Mouse (Mus musculus): ENCODE results near the gene Hist1h2be. TPM values are rescaled to one million over a fixed set of nuclear protein-coding genes. Genes with fewer than 3 reads are reported as not detected.
"Not testable (repeated sequence)": the region's sequence is repeated elsewhere in the genome, so short reads cannot be mapped to it uniquely, and the experiment has no call there.

Gene Hist1h2be
- polyA plus RNA-seq, 1 experiment from 2014 or later = 1.3 TPM

DNA sequence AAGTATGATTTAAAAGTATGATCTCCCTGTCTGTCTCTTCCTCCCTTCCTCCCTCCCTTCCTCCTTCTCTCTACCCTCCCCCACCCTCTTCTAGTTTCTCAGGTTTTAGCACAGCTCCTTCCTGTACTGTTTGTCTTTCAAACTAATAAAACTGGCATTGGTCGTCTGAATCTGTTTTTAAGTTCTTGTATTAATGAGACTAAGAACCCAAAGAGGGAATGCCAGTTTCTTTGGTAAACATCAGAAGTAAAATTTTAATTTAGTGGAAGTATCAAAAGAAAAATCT is 34.0 kb downstream of the Hist1h2be start:
- Histone ChIP-seq H3K9me3 (no peaks in the 10 kb centered on the region), H3K36me3 (no peaks in the 10 kb centered on the region), H3K4me2 (peak overlapping the region; percentile 80), H3K9ac (peak overlapping the region; percentile 84), H3K27ac (replicated peaks) (peak overlapping the region; percentile 94), H3K27me3 (replicated peaks) (no peaks in the 10 kb centered on the region), H3K4me3 (peak overlapping the region; percentile 52), H3K4me1 (peaks cover 33% of the 10 kb centered on the region)
- ATAC-seq (ENCODE audit: extremely low read depth, insufficient number of reproducible peaks, low FRiP score, low TSS enrichment) = no peak
- WGBS = 5% methylated on average over 1 of the region's 1 CpGs

DNA sequence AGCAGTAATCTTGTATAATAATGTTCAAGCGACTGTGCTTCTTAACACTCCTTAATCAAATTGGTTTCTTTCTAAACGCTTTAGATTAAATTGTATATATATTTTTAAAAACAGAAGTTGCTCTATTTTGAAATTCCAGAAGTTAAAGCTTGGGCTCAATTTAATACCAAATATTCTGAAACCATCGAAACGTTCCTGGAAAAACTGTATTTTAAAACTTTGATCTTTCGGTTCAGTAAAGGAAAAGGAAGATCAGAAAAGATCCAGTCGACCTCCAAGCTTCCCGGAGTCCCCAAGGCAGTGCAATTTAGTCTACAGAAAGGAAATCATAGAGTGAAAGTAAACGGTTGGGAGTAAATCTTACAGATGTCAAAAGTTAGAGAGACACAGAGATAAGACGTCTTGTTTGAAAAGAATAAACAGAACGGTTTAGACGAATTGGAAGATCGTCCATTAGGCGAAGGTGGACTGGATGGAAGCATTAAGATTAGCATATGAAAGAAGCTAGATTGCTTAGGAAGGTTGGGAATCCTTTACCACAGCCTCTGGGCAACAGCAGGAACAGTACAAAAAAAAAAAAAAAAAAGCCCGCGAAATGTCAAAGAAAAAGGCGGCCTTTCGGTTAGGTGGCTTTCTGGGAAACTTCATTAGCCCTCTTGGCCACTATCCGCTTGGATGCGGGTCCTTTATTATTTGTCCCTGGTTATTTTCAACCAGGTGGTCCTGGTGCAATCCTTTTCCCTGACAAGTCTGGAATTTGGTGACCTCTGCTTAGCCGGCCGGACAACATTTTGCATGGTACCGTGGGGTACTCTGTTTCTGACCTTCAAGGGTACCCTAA is 34.6 kb downstream of the Hist1h2be start:
- 2% methylated on average over 22 of the region's 22 CpGs for WGBS
- Histone ChIP-seq H3K27me3 (replicated peaks) (no peaks in the 10 kb centered on the region), H3K36me3 (no peaks in the 10 kb centered on the region), H3K4me2 (peak overlapping the region; percentile 80), H3K4me1 (peaks cover 37% of the 10 kb centered on the region), H3K9ac (peak overlapping the region; percentile 84), H3K9me3 (no peaks in the 10 kb centered on the region), H3K4me3 (peak overlapping the region; percentile 52), H3K27ac (replicated peaks) (peak overlapping the region; percentile 95)
- ATAC-seq (ENCODE audit: extremely low read depth, insufficient number of reproducible peaks, low FRiP score, low TSS enrichment) = no peak

DNA sequence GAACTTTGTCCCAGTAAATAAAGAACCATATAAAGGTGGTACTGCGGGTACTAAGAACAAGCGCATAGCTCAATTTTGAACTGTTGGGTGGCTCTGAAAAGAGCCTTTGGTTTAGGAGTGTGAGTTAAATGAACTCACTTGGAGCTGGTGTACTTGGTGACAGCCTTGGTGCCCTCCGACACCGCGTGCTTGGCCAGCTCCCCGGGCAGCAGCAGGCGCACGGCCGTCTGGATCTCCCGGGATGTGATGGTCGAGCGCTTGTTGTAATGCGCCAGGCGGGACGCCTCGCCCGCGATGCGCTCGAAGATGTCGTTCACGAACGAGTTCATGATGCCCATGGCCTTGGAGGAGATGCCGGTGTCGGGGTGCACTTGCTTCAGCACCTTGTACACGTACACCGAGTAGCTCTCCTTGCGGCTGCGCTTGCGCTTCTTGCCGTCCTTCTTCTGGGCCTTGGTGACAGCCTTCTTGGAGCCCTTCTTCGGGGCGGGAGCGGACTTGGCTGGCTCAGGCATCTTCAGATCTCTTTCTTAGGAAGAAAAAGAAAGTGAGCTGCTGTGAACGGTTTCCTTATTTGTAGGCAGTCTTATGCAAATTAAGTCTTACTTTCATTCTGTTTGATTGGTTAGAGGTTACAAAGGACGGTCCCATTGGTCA is 35.4 kb downstream of the Hist1h2be start:
- not testable (repeated sequence) for H3K9me3 ChIP-seq; H3K36me3 ChIP-seq; H3K27me3 ChIP-seq (replicated peaks)
- Histone ChIP-seq H3K9ac (peak overlapping the region; percentile 90), H3K27ac (replicated peaks) (peak overlapping the region; percentile 95), H3K4me3 (peak overlapping the region; percentile 52), H3K4me2 (peak overlapping the region; percentile 80), H3K4me1 (peaks cover 42% of the 10 kb centered on the region)
- peak; percentile 79 for ATAC-seq (ENCODE audit: extremely low read depth, insufficient number of reproducible peaks, low FRiP score, low TSS enrichment)
- WGBS = 0% methylated on average over 27 of the region's 36 CpGs

DNA sequence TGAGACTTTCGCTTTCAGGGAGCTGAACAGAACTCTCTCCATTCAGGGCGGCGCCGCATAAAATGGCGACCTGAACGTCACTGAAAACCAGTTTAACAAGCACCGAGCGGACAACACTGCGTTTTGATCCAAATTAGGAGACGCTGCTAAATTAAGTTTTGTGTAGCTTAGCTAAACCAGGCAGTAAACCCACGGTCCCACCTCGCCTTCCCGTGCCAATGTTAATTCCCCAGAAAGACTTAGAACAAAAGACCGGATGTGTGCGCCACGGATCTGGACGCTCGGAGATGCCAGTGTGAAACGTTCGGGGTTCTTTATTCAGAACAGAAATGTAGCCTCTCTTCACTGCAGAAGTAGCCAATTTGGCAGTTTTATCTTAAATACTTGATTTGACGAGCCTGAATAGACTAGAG is 35.9 kb downstream of the Hist1h2be start:
- Histone ChIP-seq H3K9ac (peak overlapping the region; percentile 90), H3K4me3 (peak overlapping the region; percentile 52), H3K4me1 (peaks cover 42% of the 10 kb centered on the region), H3K9me3 (no peaks in the 10 kb centered on the region), H3K27me3 (replicated peaks) (no peaks in the 10 kb centered on the region), H3K36me3 (no peaks in the 10 kb centered on the region), H3K4me2 (peak overlapping the region; percentile 80), H3K27ac (replicated peaks) (peak overlapping the region; percentile 95)
- ATAC-seq (ENCODE audit: extremely low read depth, insufficient number of reproducible peaks, low FRiP score, low TSS enrichment) = no peak
- under 1% methylated on average over 21 of the region's 21 CpGs for WGBS

DNA sequence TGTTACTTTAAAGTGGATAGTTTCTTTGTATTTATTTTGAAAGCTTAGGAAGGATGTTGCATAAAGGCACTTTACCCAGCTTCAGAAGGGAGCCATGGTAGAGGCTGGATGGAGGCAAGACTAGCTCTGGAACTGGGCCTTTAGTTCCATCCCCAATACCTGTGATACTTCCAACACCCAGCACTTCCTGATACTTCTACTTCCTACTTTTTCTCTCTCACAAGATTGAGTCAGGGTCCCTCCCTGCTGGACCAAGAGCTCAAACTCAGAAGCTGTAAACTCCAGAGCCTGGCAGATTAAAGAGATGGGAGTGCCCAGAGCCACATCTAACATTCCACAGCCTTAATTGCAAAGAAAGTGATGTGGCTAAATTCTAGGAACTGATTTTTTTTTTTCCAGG is 36.6 kb downstream of the Hist1h2be start:
- peak overlapping the region; percentile 90 for H3K9ac ChIP-seq
- no peaks in the 10 kb centered on the region for H3K9me3 ChIP-seq
- no peaks in the 10 kb centered on the region for H3K36me3 ChIP-seq
- H3K27ac ChIP-seq (replicated peaks) = peak overlapping the region; percentile 95
- H3K27me3 ChIP-seq (replicated peaks) = no peaks in the 10 kb centered on the region
- no peak for ATAC-seq (ENCODE audit: extremely low read depth, insufficient number of reproducible peaks, low FRiP score, low TSS enrichment)
- peak overlapping the region; percentile 52 for H3K4me3 ChIP-seq
- H3K4me1 ChIP-seq = peaks cover 42% of the 10 kb centered on the region
- H3K4me2 ChIP-seq = peak overlapping the region; percentile 80

DNA sequence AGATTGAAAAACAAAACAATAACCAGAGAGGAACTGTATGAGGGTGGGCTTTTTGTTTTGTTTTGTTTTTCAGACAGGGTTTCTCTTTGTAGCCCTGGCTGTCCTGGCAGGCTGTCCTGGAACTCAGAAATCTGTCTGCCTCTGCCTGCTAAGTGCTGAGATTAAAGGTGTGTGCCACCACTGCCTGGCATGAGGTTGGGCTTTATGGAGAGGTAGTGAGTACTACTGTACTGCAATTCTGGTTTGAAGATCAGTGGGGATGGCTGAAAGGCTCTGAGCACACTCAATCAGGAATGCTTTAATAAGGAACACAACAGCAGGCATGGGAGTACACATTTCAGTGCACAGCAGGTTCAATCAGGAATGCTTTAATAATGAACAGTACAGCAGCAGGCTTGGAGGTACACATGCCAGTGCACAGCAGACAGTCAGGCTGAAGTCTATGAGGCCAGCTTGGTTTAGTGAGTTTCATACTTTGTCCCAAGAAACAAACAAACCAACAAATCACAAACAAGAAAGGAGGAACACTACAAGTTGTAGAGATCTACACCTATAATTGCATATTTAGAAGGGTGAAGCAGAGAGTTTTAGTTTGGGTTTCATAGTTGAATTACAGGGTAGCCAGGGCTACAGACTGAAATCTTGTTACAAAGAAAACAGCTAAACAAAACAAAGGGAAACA is 37.4 kb downstream of the Hist1h2be start:
- Histone ChIP-seq H3K27ac (replicated peaks) (peak overlapping the region; percentile 86), H3K9ac (no peak overlapping the region), H3K4me2 (peak overlapping the region; percentile 94; the same call in 1 of the 2 replicates), H3K27me3 (replicated peaks) (no peaks in the 10 kb centered on the region), H3K9me3 (no peaks in the 10 kb centered on the region), H3K36me3 (no peaks in the 10 kb centered on the region), H3K4me1 (peaks cover 42% of the 10 kb centered on the region), H3K4me3 (no peak overlapping the region)
- no peak for ATAC-seq (ENCODE audit: extremely low read depth, insufficient number of reproducible peaks, low FRiP score, low TSS enrichment)

DNA sequence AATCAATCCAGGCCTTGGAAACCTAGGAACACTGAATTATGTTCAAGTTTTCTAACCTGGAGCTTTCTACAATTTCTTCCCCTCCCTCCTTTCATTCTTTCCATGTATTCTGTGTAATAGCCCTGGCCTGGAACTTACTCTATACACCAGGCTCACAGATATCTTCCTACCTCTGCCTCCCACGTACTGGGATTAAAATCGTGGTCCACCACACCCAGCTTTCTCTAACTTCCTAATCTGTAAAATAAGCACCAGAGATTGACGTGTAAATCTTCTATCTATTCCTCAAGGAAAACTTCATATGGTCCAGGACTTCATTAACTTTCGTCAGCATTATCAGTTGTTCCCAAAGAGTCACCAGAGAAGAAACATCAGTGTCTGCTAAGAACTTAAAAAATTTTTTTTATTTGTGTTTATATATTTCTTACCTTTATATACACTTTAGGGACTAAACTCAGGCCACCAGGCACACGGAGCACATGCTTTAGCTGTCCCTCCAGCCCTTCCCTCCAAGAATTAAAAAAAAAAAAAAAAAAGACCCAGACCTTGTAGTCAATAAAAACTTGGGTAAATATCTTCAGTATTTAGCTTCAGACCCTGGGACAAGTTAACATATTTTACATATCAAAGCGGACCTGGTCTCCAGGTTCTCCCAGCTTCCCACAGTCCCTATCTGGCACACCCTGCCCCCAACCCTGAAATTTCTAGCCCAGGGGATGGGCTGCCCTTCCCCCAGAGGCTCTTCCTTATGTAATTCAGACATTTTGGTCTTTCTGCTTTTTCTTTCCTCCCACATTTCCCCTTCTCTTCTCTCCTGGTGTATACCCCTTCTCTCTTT is 38.5 kb downstream of the Hist1h2be start:
- no peak for ATAC-seq (ENCODE audit: extremely low read depth, insufficient number of reproducible peaks, low FRiP score, low TSS enrichment)
- Histone ChIP-seq H3K9ac (peak overlapping the region; percentile 89), H3K4me2 (peak overlapping the region; percentile 94), H3K4me1 (peaks cover 42% of the 10 kb centered on the region), H3K9me3 (no peaks in the 10 kb centered on the region), H3K27me3 (replicated peaks) (no peaks in the 10 kb centered on the region), H3K27ac (replicated peaks) (peak overlapping the region; percentile 86), H3K36me3 (no peaks in the 10 kb centered on the region), H3K4me3 (peak overlapping the region; percentile 62)
- WGBS = 15% methylated on average over 6 of the region's 6 CpGs

DNA sequence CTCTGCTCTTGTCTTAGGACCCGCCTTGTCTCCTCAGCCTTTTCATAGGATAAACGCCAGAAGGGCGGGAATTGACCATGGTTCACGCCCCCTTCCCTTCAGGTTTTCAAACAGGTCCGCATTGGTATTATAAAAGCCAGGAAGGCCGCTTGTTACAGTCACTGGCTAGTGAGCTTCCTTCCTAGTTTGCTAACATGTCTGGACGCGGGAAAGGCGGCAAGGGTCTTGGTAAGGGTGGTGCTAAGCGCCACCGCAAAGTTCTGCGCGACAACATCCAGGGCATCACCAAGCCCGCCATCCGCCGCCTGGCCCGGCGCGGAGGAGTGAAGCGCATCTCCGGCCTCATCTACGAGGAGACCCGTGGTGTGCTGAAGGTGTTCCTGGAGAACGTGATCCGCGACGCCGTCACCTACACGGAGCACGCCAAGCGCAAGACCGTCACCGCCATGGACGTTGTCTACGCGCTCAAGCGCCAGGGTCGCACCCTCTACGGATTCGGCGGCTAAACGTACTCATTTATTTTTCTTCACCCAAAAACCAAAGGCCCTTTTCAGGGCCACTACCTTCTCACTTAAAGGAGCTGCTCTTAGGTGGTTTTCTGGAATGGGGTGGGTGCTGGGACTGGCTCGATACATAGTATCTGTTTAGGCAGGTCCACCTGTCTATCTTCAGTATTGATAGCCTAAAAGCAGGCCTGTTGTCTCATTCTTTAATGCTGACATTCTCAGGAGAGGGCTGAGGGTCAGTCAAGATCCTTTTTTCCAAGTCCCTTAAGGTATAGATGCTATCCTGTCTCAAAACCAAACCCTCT is 39.3 kb downstream of the Hist1h2be start, which contains the start of gene Hist1h4d:
Gene Hist1h4d, plus strand, starts transcription at position 191 of the 811 bp plus-strand sequence.
- Histone ChIP-seq H3K9me3 (no peaks in the 10 kb centered on the region), H3K36me3 (no peaks in the 10 kb centered on the region), H3K27ac (replicated peaks) (peak within 1 kb of the TSS; percentile 86), H3K4me1 (peaks cover 44% of the 10 kb centered on the region), H3K27me3 (replicated peaks) (no peaks in the 10 kb centered on the region), H3K4me2 (peak within 1 kb of the TSS; percentile 94), H3K9ac (peak within 1 kb of the TSS; percentile 89), H3K4me3 (peak within 1 kb of the TSS; percentile 62)
- WGBS = under 1% methylated on average over 43 of the region's 43 CpGs
- peak; percentile 75; the same call in 1 of the 2 replicates for ATAC-seq (ENCODE audit: extremely low read depth, insufficient number of reproducible peaks, low FRiP score, low TSS enrichment)

DNA sequence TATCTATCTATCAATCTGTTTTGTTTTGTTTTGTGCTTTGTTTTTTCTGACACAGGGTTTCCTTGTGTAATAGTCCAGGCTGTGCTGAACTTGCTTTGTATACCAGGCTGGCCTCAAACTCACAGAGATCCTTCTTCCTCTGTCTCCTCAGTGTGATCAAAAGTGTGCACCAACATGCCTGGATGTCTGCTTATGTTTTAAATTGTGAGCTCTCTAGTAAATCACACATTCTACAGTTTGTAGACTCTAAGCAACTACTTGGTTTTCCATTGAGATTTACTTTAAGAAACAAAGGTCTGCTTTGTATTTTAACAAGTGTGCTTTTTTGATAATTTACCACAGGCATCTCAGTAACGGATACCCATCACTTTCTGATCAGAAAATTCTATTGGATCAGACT is 43.1 kb downstream of the Hist1h2be start:
- Histone ChIP-seq H3K4me1 (peaks cover 42% of the 10 kb centered on the region), H3K27ac (replicated peaks) (no peak overlapping the region), H3K9ac (no peak overlapping the region), H3K4me3 (no peak overlapping the region), H3K9me3 (no peaks in the 10 kb centered on the region), H3K27me3 (replicated peaks) (no peaks in the 10 kb centered on the region), H3K36me3 (no peaks in the 10 kb centered on the region), H3K4me2 (no peak overlapping the region)
- ATAC-seq (ENCODE audit: extremely low read depth, insufficient number of reproducible peaks, low FRiP score, low TSS enrichment) = no peak
- 98% methylated on average over 1 of the region's 1 CpGs for WGBS

DNA sequence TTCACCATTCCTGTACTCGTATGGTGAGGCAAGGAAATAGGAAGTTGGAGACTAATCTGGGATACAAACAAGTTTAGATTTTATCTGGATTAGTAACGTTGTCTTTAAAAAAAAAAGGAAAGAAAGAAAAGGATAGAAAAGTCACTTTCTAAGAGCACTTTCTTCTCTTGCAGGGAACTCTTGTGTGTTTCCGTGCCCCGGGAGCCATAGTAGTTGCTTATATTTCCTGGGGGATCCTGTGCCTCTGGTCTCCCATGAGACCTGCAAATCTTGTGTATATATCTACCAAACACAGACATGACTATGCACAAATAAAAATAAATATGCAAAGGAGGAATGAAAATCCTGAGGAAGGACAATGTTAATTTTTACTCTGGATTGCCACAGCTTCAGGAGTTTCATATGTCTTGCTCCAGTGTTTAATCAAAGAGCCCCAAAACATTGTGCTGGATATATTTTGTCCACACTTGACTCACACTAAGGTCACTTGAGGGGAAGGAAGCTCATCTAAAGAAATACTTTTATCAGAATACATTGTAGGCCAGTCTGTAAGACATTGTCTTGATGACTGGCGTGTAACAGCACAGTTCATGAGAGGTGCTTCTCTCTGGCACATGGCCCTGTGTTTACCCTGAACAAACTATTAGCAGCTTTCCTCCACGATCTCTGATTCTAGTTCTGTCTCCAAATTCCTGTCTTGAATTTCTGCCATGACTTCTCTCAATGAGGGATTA is 43.9 kb downstream of the Hist1h2be start:
- H3K27ac ChIP-seq (replicated peaks) = peak overlapping the region; percentile 73
- peak overlapping the region; percentile 57 for H3K4me3 ChIP-seq
- H3K9ac ChIP-seq = peak overlapping the region; percentile 87
- H3K9me3 ChIP-seq = no peaks in the 10 kb centered on the region
- WGBS = 60% methylated on average over 6 of the region's 6 CpGs
- ATAC-seq (ENCODE audit: extremely low read depth, insufficient number of reproducible peaks, low FRiP score, low TSS enrichment) = no peak
- no peaks in the 10 kb centered on the region for H3K36me3 ChIP-seq
- H3K4me2 ChIP-seq = peak overlapping the region; percentile 80
- peaks cover 42% of the 10 kb centered on the region for H3K4me1 ChIP-seq
- H3K27me3 ChIP-seq (replicated peaks) = no peaks in the 10 kb centered on the region
